Mouse (Mus musculus) heart, adult 8-10 months (tissue): ENCODE measurements around the gene Smad5. TPM values are rescaled to one million over a fixed set of nuclear protein-coding genes. Genes with fewer than 3 reads are reported as not detected.

Experiments used
- DNase-seq: peaks from one replicate; pipeline ENCODE4 v3.0.0; 2022; ENCODE audit warnings: low spot score
- total RNA-seq, 4 experiments: library from RNA; stranded (reverse); gene quantifications; 2 replicates each; pipeline ENCODE4 v1.2.4; 2022

The Smad5 gene
- total RNA-seq, 4 experiments from 2014 or later, result 28.0 to 32.0 (median 28.8) TPM

GRCm38 (mm10) chr13:56701924-56702323, 886 bp upstream of the Smad5 start:
- DNase-seq, result no peak

- peak; percentile 75 for DNase-seq
Observed at GRCm38 (mm10) chr13:56703222-56703870, 536 bp downstream of the Smad5 start.

- DNase-seq, result peak; percentile 31
Observed at GRCm38 (mm10) chr13:56703871-56704321, 1.1 kb downstream of the Smad5 start.

GRCm38 (mm10) chr13:56704596-56704995, 1.8 kb downstream of the Smad5 start:
- DNase-seq, result no peak

- DNase-seq, result no peak
Observed at GRCm38 (mm10) chr13:56707111-56707510, 4.3 kb downstream of the Smad5 start.

GRCm38 (mm10) chr13:56707606-56708005, 4.8 kb downstream of the Smad5 start:
- no peak for DNase-seq

GRCm38 (mm10) chr13:56710620-56711019, 7.8 kb downstream of the Smad5 start:
- no peak for DNase-seq

GRCm38 (mm10) chr13:56712221-56712620, 9.4 kb downstream of the Smad5 start:
- no peak for DNase-seq

GRCm38 (mm10) chr13:56726551-56726950, 23.7 kb downstream of the Smad5 start:
- DNase-seq, result no peak

- no peak for DNase-seq
Observed at GRCm38 (mm10) chr13:56729046-56729445, 26.2 kb downstream of the Smad5 start.

GRCm38 (mm10) chr13:56734617-56735016, 31.8 kb downstream of the Smad5 start:
- DNase-seq, result no peak

GRCm38 (mm10) chr13:56735212-56735875, 32.5 kb downstream of the Smad5 start:
- DNase-seq, result peak; percentile 42

- DNase-seq, result no peak
Observed at GRCm38 (mm10) chr13:56739556-56739955, 36.7 kb downstream of the Smad5 start.

- no peak for DNase-seq
Observed at GRCm38 (mm10) chr13:56740496-56740895, 37.7 kb downstream of the Smad5 start.

GRCm38 (mm10) chr13:56741691-56742090, 38.9 kb downstream of the Smad5 start:
- DNase-seq, result no peak

- no peak for DNase-seq
Observed at GRCm38 (mm10) chr13:56742325-56742901, 39.6 kb downstream of the Smad5 start.

- DNase-seq, result no peak
Observed at GRCm38 (mm10) chr13:56746739-56747532, 44.1 kb downstream of the Smad5 start.

GRCm38 (mm10) chr13:56747554-56747953, 44.7 kb downstream of the Smad5 start:
- no peak for DNase-seq

- no peak for DNase-seq
Observed at GRCm38 (mm10) chr13:56749377-56749776, 46.6 kb downstream of the Smad5 start.

- DNase-seq, result no peak
Observed at GRCm38 (mm10) chr13:56751774-56752173, 49.0 kb downstream of the Smad5 start.

- no peak for DNase-seq
Observed at GRCm38 (mm10) chr13:56752474-56753191, 49.8 kb downstream of the Smad5 start.
